Mouse (Mus musculus) thymus, postnatal 36 days (tissue): ENCODE measurements around the gene Mta3.

Experiments
- DNase-seq, 2 experiments: peaks; one replicate each; pipeline ENCODE4 v3.0.0; 2022; ENCODE audit warnings: mixed read lengths in 2 of 2

Gene Mta3

GRCm38 (mm10) chr17:83767064-83767463 is 61.1 kb downstream of the Mta3 start:
- DNase-seq, result no peak

GRCm38 (mm10) chr17:83768309-83768708 is 62.3 kb downstream of the Mta3 start:
- DNase-seq, result peak in 1 of 2 experiments; percentile 20

GRCm38 (mm10) chr17:83770371-83770770 is 64.4 kb downstream of the Mta3 start:
- no peak for DNase-seq

- DNase-seq, result no peak
Measured at GRCm38 (mm10) chr17:83770931-83771330, 65.0 kb downstream of the Mta3 start.

- no peak for DNase-seq
Measured at GRCm38 (mm10) chr17:83772110-83772509, 66.1 kb downstream of the Mta3 start.

- DNase-seq, result peak; percentile 69 to 83
Measured at GRCm38 (mm10) chr17:83772711-83773110, 66.7 kb downstream of the Mta3 start.

- DNase-seq, result no peak
Measured at GRCm38 (mm10) chr17:83776965-83777364, 71.0 kb downstream of the Mta3 start.

GRCm38 (mm10) chr17:83777462-83778051 is 71.6 kb downstream of the Mta3 start:
- no peak for DNase-seq

- no peak for DNase-seq
Measured at GRCm38 (mm10) chr17:83780228-83780627, 74.3 kb downstream of the Mta3 start.

- no peak for DNase-seq
Measured at GRCm38 (mm10) chr17:83782740-83783139, 76.8 kb downstream of the Mta3 start.

- DNase-seq, result no peak
Measured at GRCm38 (mm10) chr17:83786418-83786817, 80.5 kb downstream of the Mta3 start.

GRCm38 (mm10) chr17:83790158-83790557 is 84.2 kb downstream of the Mta3 start:
- DNase-seq, result no peak

GRCm38 (mm10) chr17:83792388-83792787 is 86.4 kb downstream of the Mta3 start:
- DNase-seq, result no peak

GRCm38 (mm10) chr17:83795121-83795520 is 89.2 kb downstream of the Mta3 start:
- DNase-seq, result no peak

GRCm38 (mm10) chr17:83799506-83800050 is 93.6 kb downstream of the Mta3 start:
- no peak for DNase-seq

GRCm38 (mm10) chr17:83803987-83804386 is 98.0 kb downstream of the Mta3 start:
- no peak for DNase-seq

GRCm38 (mm10) chr17:83805078-83805477 is 99.1 kb downstream of the Mta3 start:
- no peak for DNase-seq

- DNase-seq, result peak; percentile 27 to 40
Measured at GRCm38 (mm10) chr17:83807345-83807744, 101.4 kb downstream of the Mta3 start.

- DNase-seq, result peak; percentile 61 to 68
Measured at GRCm38 (mm10) chr17:83807778-83808398, 101.9 kb downstream of the Mta3 start.

- DNase-seq, result no peak
Measured at GRCm38 (mm10) chr17:83808476-83809098, 102.6 kb downstream of the Mta3 start.

GRCm38 (mm10) chr17:83809197-83809829 is 103.3 kb downstream of the Mta3 start:
- no peak for DNase-seq

GRCm38 (mm10) chr17:83810285-83810684 is 104.3 kb downstream of the Mta3 start:
- DNase-seq, result no peak

GRCm38 (mm10) chr17:83812200-83812944 is 106.4 kb downstream of the Mta3 start:
- DNase-seq, result no peak
